Mouse (Mus musculus) cortical plate, adult 2 months (tissue): Measurements from ENCODE around the gene Dcst2.

ENCODE experiments used
- CTCF ChIP-seq: fragments of 200-500 bp; IDR thresholded peaks from 2 replicates; pipeline ENCODE4 v1.5.1; 2011; ENCODE audit warnings: mild to moderate bottlenecking, control low read depth, low read length; ENCODE audit not compliant: insufficient read depth; ENCODE audit errors: extremely low read depth
- POLR2A ChIP-seq: fragments of 200-500 bp; IDR thresholded peaks from 2 replicates; pipeline ENCODE4 v1.6.1; 2011; ENCODE audit warnings: mild to moderate bottlenecking, low read length, control low read depth; ENCODE audit not compliant: insufficient read depth; ENCODE audit errors: extremely low read depth

GRCm38 (mm10) chr3:89337062-89337720 lies 24.6 kb upstream of the Dcst2 start:
- TF ChIP-seq CTCF (no peak), POLR2A (no peak)
